Mouse (Mus musculus) heart, postnatal 36 days (tissue): ENCODE measurements around the gene Coro1b. TPM values are rescaled to one million over a fixed set of nuclear protein-coding genes. Genes with fewer than 3 reads are reported as not detected.
A peak's percentile ranks its signal among the peaks of the same experiment; 100 is the strongest.
"Not testable (repeated sequence)": the region's sequence is repeated elsewhere in the genome, so short reads cannot be mapped to it uniquely, and the experiment has no call there.

Source experiments
- DNase-seq, 2 experiments: peaks; one replicate each; pipeline ENCODE4 v3.0.0; 2021 to 2022
- intact Hi-C: fragments of 180-260 bp; cut with DNase I; formaldehyde crosslinking; loops from one replicate; pipeline ENCODE4 v1.15.1; 2025
- total RNA-seq, 2 experiments: library from RNA; stranded (reverse); gene quantifications; 2 replicates each; pipeline ENCODE4 v1.2.3; 2021

Coro1b gene
- total RNA-seq, 2 experiments from 2014 or later = 52.4 to 55.6 TPM

DNA sequence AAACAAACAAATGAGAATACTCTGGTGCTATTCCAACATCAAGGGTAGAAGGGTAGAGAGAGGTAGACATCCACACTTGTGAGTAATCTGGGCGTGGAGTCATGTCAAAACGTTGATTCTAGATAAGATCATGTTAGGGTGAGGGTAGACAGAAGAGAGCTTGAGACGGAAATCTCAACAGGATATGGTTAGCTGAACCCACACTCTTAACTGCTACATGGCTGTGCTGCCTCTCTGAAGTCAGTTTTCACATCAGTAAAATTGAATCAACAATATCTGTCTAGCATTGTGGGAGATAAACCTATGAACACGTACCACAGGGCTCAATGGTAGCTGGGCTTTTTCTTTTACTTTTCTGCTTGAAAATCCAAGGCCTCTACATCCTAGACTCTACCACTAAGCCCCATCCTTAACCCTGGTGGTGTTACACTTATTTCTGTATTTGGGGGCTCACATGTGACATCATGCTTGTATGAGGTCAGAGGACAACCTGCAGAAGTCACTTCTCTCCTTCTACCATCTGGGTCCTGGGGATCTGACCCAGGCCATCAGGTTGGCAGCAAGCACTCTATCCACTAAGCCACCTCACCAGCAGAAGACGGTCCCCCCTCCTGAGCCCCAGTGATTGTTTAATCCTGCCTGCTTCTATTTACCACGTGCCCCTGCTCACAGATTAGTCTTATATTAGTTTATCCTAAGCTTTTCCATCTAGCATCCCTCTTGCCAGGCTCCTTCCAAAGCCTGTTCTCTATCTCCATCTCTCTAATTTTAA, 28.5 kb upstream of the Coro1b start:
- intact Hi-C loops = no loop called here
- no peak for DNase-seq

DNA sequence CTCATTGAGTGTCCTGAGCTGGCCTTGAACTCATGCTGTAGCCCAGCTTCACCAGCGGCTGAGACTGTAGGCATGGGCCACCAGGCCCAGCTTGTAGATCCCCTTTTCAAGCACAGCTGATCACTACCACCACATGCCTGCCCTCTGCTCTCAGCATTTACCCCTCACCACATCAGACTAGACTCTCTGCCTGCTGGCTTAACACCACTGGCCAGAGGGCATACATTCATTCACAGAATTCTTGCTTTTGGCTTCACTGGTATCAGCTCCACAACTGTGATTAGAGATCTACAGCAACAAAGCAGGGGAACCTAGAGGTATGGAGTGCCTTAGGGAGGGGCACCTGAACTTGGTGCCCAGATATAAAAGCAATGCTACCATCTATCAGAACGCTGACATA, 27.9 kb upstream of the Coro1b start:
- intact Hi-C loops = no loop called here
- DNase-seq = no peak

DNA sequence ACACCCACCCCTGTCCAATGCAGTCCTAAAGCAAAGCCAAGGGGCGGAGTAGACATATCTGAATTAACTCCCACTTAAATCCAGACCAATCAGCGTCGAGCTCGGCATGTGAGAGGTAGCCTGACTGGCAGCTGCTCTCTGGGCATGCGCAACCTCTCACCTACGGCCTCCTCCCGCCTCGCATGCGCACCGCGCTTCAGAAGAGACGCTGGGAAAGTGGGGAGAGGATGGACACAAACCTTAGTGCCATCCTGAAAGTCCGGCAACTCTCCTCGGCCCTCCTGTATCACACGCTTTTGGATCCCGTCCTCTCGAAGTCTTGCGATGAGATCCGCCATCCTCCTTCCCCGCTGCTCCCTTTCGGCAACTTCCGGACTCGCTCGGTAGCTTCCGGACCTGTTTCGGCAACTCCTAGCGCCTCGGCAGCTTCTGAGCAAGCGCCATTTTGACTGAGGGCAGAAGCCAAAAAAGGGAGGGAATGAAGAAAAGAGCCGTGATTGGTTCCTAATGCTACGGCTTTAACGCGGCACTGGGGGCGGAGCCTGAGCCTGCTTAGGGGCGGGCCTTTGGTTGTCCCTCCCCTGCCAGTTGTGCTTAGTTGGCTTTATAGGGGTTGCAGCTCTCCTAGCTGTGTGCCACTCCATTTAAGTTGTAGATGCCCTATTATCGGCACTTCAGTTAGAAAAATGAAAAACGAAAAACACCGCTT, 27.2 kb upstream of the Coro1b start:
- intact Hi-C loops = no loop called here
- DNase-seq = peak; percentile 98 to 99

DNA sequence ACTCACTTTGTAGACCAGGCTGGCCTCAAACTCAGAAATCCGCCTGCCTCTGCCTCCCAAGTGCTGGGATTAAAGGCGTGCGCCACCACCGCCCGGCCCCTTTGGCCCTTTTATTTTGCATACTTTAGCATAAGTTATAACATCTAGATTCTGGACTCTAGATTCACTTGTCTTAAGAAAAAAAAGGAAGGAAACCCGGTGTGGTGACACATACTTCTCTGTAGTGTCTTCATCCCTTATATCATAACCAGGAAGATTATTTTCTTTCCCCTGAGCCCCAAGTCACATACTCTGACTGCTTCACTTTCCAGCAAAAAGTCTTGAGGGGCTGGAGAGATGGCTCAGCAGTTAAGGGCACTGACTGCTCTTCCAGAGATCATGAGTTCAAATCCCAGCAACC, 26.5 kb upstream of the Coro1b start:
- intact Hi-C loops = not testable (repeated sequence)

DNA sequence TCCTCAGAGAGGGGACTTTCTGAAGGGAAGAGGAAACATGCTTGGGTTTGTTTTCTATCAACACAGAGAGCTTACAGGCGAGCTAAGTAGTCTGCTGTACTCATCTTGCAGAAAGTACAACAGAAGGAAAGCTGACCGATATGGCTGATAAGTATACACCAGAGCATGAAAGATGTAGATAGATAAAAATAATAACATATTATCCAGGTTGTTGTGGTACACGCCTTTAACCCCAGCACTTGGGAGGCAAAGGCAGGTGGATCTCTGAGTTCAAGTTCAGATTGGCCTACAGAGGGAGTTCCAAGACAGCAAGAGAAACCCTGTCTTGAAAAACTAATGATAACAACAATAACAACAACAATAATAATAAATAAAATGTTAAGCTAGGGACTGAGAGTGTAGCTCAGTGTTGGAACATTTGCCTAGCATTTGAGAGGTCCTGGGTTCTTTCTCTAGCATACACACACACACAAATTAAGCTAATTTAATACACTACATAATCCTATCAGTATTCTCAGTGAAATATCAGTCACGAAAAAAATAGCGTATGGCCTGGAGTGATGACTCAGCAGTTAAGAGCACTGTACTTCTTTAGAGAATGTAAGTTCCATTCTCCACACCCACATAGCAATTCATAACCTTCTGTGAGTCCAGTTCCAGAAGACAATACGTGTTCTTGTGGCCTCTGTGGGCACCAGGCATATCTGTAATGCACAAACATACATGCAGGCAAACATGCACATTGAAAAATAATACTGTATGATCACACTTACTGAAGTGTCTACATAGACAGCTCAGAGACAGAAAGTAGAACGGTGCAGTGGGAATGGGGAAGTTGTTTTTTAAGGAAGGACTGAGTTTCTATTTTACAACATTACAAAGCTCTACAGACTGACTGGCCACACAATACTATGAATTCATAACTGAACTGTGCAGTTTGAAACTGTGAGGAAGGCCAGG, 25.7 kb upstream of the Coro1b start:
- intact Hi-C loops = no loop called here
- no peak for DNase-seq

More for the DNA sequence above, 26.5 kb upstream of the Coro1b start:
- DNase-seq = not testable (repeated sequence)

DNA sequence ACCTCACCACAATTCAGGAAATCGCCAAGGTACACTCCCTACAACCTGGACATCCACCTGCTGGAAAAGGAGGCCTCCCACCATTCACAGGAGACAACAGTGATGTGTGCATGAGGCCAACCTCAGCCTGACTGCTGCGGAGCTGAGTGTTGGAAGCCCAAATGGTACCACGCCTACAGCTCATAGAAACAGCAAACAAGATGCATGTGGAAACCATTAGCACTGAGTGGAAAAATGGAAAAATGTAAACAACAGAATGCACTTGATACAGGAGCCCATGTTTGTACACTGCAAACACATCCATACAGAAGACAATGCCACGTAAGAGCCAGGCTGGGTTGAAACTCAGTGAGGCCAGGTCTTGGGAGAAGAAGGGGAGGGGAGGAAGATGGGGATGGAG, 24.0 kb upstream of the Coro1b start:
- intact Hi-C loops = loop anchor here (1.0 kb wide), 1 partner anchor 104 kb away; no protein-coding TSS in a partner anchor
- no peak for DNase-seq

DNA sequence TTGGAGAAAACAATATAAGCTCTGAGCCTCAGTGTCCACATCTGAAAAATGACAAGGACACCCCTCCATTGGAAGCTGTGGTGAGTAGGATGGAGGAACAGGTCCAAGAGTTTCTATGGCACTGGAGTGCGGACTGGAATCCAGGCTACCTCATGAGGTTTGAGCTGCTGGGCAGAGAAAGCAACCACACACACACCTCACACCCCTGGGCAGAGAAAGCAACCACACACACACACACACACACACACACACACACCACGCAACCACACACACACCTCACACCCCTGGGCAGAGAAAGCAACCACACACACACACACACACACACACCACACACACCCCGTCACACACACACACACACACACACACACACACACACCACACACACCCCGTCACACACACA, 23.2 kb upstream of the Coro1b start:
- DNase-seq, intact Hi-C loops: not testable (repeated sequence)

DNA sequence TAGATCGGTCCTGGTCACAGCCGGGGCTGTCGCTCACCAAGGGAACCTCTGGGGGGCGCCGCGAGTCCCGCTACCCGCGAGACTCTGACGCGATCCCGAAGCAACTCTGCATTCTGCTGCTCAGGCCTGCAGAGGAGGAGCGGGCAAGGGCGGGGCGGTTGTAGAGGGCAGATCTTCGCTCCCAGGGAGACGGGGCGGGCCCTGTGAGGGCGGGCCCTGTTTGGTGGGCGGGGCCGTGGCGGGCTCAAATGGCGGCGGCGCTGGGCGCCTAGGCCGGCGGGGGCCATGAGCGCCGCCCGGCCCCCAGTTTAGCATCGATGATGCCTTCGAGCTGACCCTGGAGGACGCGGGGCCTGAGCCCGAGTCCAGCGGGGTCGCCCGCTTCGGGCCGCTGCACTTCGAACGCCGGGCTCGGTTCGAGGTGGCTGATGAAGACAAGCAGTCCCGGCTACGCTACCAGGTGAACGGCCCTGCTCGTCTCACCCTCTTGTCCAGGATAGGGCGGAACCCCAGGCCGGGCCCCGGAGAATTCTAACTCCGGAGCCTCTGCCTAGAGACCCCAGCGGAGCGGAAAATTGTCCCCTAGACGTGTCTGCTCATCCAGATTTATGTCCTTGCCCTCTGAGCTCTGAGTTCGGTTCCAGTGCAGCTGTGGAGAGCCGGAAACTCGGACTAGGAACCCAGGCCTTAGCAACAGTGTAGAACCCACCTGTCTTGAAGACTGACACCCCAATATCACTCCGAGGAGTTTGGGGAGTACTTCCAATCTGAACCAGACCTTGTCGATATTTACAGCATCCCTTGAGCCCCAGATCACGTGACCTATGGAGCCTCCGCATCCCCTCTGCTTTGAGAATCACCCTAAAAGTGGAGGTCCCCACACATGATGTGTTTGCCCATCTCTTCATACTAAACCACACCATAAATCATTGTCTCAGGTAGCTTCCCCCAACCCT, 22.4 kb upstream of the Coro1b start, which contains the start of gene Aip:
Gene Aip (minus strand): TSS at position 118 of the 956 bp plus-strand sequence.
- peak; percentile 96 to 97 for DNase-seq
- intact Hi-C loops = loop anchor here (1.0 to 2.0 kb wide), 2 partner anchors 22 to 37 kb away; partner anchors contain the start of genes Coro1b and Rps6kb2

DNA sequence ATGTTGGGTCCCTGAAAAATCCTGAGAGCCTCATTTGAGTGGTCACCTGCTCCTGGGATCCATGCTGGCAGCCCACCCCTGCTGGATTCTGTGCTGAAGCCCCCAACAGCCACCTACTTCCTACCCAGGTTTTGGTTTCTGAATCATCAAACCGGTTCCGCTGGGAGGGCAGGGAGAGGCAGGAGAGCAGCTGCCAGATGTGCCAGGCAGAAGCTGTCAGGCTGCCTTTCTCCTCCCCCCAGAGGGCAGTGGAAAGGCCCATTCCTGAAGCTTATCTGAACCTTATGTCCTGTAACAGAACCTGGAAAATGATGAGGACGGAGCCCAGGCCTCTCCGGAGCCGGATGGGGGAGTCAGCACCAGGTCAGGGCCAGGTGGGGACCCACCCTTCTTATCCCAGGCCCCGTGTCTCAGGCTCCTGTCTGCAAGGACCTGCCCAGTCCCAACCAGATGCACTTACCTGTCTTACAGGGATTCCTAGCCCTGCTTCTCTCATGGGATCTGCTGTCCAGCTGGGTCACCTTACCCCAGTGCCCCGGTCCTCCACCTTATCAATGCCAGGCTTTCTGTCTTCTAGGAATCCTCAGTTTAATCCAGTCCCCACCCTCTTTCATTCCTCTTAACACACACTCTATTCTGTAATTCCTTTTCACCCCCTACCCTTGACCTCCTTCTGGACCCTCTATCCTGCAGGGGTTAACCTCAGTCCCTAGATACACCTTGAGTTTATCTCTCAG, 21.5 kb upstream of the Coro1b start:
- DNase-seq = no peak
- intact Hi-C loops = loop anchor here (1.0 to 2.0 kb wide), 2 partner anchors 21 to 36 kb away; partner anchors contain the start of genes Coro1b and Rps6kb2

DNA sequence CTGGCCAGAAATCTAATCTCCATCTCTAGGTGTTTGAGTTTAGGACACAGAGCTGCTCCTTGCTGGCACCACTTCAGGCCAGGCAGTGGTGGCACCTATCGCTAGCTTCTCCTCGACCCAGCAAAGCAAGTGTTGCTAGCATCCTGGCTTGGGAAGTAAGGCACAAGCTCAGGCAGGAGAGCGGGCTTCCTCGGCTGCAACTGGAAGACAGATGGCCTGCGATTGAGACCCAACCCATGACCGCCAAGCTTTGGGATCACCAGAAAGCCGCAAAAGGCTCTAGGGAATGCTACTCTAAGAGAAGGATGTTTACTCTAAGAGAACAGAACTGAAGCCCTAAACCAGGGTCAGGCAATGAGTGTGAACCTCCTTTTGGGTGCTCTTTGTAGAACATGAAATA, 19.0 kb upstream of the Coro1b start:
- no peak for DNase-seq
- intact Hi-C loops = no loop called here

DNA sequence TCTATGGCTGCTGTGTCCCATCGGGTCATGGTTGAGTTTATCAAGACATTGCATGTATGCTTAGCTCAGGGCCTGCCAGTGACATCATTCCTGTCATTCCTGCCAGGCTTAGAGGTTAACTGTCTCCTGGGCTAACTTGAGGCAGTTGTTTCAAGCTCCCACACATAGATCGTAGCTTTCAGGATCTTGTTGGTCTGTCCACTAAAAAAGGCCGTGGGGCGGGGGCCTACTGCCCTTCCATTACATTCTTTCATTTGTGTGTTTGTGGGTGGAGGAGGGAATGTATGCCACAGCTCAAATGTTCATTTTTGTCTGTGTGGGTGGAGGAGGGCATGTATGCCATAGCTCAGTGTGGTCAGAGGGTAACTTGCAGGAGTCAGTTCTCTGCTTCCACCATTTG, 18.3 kb upstream of the Coro1b start:
- intact Hi-C loops = no loop called here
- no peak for DNase-seq

DNA sequence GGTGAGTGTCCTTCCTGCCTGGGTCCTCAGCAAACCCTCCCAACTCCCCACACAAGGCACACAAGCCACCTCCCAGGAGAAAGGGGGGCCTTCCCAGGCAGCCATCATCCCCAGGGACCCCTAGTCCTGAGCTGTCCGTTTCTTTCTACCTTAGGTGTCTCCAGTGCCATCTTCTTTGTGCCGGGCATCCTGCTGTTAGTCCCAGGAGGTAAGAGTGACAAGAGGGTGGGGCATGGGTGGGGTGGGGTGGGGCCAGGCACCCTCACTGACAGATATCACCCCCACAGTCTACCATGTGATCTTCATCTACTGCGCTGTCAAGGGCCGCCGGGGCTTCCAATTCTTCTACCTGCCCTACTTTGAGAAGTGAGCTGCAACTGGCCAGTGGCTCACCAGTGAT, 17.3 kb upstream of the Coro1b start:
- DNase-seq = no peak
- intact Hi-C loops = no loop called here

DNA sequence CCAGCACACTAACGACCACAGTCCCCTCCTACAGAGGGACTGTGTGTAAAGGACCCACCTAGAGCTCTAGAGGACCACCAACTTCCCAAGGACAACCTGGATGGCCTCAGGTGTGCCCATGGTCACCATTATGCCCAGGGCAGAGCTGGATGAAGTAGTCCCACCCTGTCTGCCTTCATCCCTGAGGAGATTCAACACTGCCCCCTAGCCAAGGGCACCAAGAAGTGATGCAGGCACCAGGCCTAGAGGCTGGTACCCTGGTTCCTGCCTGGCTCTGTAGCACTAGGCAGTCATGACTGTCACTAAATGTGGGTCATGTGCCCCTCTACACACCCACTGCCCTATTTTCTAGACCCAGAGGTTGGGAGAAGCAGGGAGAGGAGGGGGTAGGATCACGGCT, 16.7 kb upstream of the Coro1b start:
- no peak for DNase-seq
- intact Hi-C loops = no loop called here

DNA sequence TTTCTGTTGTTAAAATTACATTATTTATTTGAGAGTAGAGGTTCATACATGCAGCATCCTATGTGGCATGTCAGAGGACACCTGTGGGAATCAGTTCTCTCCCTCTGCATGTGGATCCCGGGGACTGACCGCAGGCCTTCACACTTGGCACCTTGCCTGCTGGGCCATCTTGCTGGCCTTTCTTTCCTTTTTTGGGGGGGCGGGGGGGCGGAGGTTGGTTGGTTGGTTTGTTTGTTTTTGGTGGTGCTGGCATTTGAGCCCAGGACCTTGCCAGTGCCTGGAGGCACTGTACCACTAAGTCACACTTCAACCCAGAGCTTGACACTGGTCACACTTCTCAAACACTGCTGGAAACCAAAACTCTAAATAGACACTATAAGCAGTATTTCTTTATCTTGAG, 14.1 kb upstream of the Coro1b start:
- intact Hi-C loops = no loop called here
- no peak for DNase-seq

DNA sequence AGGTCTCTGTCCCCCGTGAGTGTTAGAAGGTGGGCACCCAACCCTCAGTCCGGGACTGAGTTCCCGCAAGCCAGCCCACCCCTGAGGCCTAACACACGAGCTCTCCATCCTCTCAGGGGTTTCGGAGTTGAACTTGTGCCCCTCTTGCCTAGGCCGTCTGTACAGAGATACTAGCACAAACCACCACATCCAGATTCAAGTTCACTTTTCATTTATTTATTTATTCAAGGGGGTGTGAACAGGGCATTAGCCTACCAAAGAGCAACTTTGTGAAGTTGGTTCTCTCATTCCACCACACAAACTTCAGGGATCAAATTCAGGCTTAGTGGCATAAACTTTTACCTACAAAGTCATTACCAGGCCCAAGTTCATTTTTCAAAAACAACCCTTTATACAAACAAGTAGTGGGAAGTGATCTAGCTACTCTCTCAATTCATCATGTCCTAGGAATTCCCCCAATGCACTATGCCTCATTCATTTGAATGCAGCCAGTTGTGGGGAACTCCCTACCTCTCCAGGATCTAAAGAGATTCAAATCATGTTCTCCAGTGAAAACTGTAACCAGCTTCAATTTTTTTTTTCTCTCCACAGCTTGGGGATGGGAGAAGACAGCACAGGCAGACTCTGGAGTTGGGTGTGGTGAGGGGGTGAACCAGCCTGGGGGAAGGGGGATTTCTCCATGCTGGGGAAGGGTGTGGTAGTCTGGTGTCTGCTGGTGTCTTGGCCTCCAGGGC, 13.0 kb upstream of the Coro1b start:
- DNase-seq, intact Hi-C loops: not testable (repeated sequence)

DNA sequence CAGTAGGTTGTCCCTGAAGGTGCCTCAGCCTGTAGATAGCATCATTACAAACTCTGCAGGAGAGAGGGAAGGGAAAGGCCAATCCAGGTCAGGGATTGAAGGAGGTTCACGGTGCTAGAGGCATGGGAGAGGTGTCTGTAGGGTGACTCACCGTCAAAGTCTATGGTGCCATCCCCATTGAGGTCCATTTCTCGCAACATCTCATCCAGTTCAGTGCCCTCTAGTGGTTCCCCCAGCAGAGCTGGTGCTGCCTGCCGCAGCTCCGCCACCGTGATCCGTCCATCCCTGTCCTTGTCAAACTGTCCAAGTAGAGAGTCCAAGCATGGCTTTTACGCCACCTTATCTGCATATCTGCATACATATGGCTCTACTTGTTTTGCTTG, 12.5 kb upstream of the Coro1b start:
- DNase-seq, intact Hi-C loops: not testable (repeated sequence)

DNA sequence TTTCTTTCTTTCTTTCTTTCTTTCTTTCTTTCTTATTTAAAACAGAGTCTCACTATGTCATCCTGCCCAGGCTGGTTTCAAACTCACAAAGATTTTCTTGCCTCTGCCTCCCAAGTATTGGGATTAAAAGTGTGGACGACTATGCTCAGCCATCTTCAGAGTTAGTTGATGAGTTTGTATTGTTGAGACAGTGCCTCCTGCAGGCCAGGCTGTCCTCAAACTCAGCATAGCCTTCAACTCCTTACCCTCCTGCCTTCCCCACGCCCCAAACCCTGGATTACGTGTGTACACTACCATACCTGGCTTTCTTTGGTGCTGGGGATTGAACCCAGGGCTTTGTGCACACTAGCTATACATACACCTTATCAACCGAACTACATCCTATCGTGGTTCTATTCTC, 12.0 kb upstream of the Coro1b start:
- intact Hi-C loops = no loop called here
- no peak for DNase-seq

DNA sequence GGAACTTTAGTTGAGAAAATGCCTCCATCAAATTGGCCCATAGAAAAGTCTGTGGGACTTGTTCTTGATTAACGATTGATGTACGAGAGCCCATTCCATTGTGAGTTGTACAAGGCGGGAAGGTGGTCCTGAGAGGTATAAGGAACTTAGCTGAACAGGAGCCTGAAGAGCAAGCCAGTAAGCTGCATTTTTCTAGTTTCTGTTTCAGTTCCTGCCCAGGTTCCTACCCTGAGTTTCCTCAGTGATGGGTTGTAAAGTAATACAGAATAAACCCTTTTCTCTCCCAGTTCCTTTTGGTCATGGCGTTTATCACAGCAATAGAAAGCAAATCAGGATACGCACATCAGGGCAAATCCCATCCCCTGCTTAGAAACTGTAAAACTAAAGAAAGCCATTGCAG, 10.5 kb upstream of the Coro1b start:
- DNase-seq = no peak
- intact Hi-C loops = no loop called here
